Mouse (Mus musculus): ENCODE data around the gene Zscan26. TPM values are rescaled to one million over a fixed set of nuclear protein-coding genes. Genes with fewer than 3 reads are reported as not detected.
"Not testable (repeated sequence)": the region's sequence is repeated elsewhere in the genome, so short reads cannot be mapped to it uniquely, and the experiment has no call there.

The Zscan26 gene
- polyA plus RNA-seq, 1 experiment from 2014 or later: 21.3 TPM

DNA sequence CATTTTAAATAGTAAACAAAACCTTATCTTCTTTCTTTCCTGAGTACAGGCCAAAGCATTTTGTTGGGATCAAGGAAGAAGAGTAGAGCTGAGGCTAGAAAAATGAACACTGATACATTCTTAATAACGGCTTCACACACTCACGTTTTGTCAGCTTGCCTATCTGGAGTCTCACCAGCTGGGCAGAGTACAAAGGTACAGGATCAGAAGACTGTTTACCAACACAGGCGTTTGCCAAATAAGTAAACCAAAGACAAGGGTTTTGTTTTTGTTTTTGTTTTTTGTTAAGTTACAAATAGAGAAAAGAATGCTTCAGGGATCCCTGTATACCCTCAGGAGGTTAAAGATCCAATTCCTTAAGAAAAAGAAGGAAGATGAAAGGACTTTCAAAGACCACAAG lies 52.4 kb downstream of the Zscan26 start:
- no peak for ATAC-seq (ENCODE audit: low FRiP score)
- WGBS: 79% methylated on average over 3 of the region's 3 CpGs
- peak overlapping the region; percentile 63 for H3K4me2 ChIP-seq

DNA sequence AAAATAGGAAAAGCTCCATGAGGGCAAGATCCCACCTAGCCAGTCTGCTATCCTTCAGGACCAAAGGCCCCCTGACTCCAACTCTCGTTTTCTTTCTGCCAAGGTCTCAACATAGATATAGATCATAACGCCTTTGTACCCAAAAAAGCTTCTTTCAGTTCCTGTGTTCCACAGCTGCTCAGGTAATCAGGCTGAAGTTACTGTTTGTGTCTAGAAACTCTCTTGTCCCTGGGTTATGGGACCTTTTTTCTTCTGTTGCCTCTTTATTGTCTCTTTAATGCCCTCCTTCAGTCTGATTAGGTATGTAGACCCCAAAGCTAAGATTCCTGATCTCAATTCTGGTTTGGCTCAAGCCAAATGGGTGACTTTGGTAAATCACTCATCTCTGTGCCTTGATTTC lies 56.0 kb downstream of the Zscan26 start:
- Histone ChIP-seq H3K36me3 (replicated peaks) (peaks cover 50% of the 10 kb centered on the region), H3K4me2 (no peak overlapping the region), H3K27ac (no peak overlapping the region), H3K4me1 (peaks cover 15% of the 10 kb centered on the region), H3K4me3 (replicated peaks) (no peak overlapping the region), H3K9me3 (no peaks in the 10 kb centered on the region), H3K9ac (no peak overlapping the region), H3K27me3 (no peaks in the 10 kb centered on the region)
- 89% methylated on average over 2 of the region's 2 CpGs for WGBS
- ATAC-seq (ENCODE audit: low FRiP score): no peak

More for the DNA sequence above, 52.4 kb downstream of the Zscan26 start:
- Histone ChIP-seq H3K4me1 (peaks cover 15% of the 10 kb centered on the region), H3K27me3 (0 out of 2 replicates have a peak, but pooled peaks cover 5% of the 10 kb centered on the region), H3K27ac (no peak overlapping the region), H3K4me3 (replicated peaks) (peak overlapping the region; percentile 81), H3K9ac (peak overlapping the region; percentile 26; the same call in 1 of the 2 replicates), H3K9me3 (no peaks in the 10 kb centered on the region), H3K36me3 (replicated peaks) (peaks cover 17% of the 10 kb centered on the region)

DNA sequence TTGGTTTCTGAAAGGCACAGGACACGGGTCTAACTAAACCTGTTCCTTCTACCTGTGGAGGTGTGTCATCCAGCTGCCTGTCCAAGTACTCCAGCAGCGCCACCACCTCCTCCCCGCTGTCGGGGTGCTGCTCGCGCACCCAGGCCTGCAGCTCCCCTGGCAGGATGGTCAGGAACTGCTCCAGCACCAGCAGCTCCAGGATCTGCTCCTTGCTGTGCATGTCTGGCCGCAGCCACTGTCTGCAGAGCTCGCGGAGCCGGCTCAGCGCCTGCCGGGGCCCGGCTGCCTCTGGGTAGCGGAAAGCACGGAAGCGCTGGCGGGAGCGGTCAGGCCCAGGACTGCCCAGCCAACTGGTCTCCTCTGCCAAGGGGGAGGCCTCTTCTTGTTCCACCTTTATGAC lies 57.5 kb downstream of the Zscan26 start:
- H3K27me3 ChIP-seq; H3K27ac ChIP-seq; H3K9me3 ChIP-seq; H3K4me3 ChIP-seq (replicated peaks); H3K4me2 ChIP-seq; H3K4me1 ChIP-seq; ATAC-seq (ENCODE audit: low FRiP score); H3K9ac ChIP-seq: not testable (repeated sequence)
- 92% methylated on average over 13 of the region's 18 CpGs for WGBS
- peaks cover 64% of the 10 kb centered on the region for H3K36me3 ChIP-seq (replicated peaks)

DNA sequence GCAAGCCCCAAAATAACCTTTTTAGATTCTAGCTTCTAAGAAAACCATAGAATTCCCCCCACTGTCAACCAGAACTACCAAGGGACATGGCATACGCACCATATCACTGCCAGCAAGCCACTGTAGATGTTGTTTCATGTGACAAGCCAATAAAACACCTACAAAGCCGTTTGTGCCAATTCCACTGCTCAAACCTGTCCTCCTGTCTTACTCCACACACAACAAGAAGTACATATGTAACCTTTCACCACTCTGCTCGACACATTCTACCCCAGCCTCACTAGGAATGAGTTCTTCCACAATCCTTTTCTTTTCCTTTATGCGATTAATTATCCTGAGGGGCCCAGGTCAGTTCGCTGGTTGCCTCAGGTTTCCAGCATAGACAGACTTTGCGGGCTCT lies 57.9 kb downstream of the Zscan26 start:
- no peak overlapping the region for H3K4me2 ChIP-seq
- no peak for ATAC-seq (ENCODE audit: low FRiP score)
- H3K9me3 ChIP-seq: no peaks in the 10 kb centered on the region
- H3K36me3 ChIP-seq (replicated peaks): peaks cover 69% of the 10 kb centered on the region
- no peak overlapping the region for H3K27ac ChIP-seq
- 94% methylated on average over 6 of the region's 6 CpGs for WGBS
- H3K9ac ChIP-seq: no peak overlapping the region
- no peaks in the 10 kb centered on the region for H3K27me3 ChIP-seq
- H3K4me1 ChIP-seq: peaks cover 6% of the 10 kb centered on the region
- H3K4me3 ChIP-seq (replicated peaks): no peak overlapping the region

DNA sequence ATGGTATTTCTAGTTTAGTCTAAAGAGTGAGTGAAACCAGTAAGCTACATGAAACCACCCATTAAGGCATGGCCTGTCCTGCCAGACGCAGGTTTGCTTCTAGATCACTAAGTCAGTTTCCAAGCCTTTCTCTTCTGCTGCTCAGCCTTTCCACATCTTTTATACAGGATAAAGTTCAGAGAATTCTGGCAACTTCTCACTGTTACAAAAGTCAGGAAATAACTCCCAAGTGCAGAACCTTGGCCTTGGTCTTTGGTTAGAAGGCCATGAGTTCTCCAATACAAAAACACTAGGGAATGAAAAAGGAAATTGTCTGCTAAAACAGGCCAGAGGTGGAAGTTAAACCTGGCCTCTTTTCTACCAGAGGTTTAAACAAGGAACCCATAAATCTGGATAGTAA lies 58.3 kb downstream of the Zscan26 start:
- Histone ChIP-seq H3K27ac (no peak overlapping the region), H3K4me2 (no peak overlapping the region), H3K27me3 (no peaks in the 10 kb centered on the region), H3K4me3 (replicated peaks) (no peak overlapping the region), H3K9ac (no peak overlapping the region), H3K4me1 (peaks cover 6% of the 10 kb centered on the region), H3K36me3 (replicated peaks) (peaks cover 73% of the 10 kb centered on the region), H3K9me3 (no peaks in the 10 kb centered on the region)
- no peak for ATAC-seq (ENCODE audit: low FRiP score)
- 94% methylated on average over 1 of the region's 1 CpGs for WGBS

MicroRNAs encoded within 50 kb of the gene (microRNA counts, 519-probe panel; counts per million panel counts)
- 3,827 counts per million, percentile 42 among the panel's probes with 10 or more counts for microRNA mmu-miR-1896

Small RNAs within 50 kb of the gene (microRNA-seq; reads per million reads assigned to microRNA genes)
- gene Mir1896: not detected
- not detected for gene Mir6942

Other genes starting within 250 kb of the Zscan26 start
- not detected in 2 replicates for gene Gpx5, start 161.0 kb downstream of the Zscan26 start, polyA plus RNA-seq (2016; fragmentation: Nextera tagmentation; extraction: Ambion mirVana)
- gene Gpx6, start 141.6 kb downstream of the Zscan26 start, polyA plus RNA-seq (2016; fragmentation: Nextera tagmentation; extraction: Ambion mirVana): not detected in 2 replicates
- gene Olfr1367, start 106.8 kb downstream of the Zscan26 start, polyA plus RNA-seq (2016; fragmentation: Nextera tagmentation; extraction: Ambion mirVana): not detected in 2 replicates
- gene Zscan12, start 90.9 kb downstream of the Zscan26 start, polyA plus RNA-seq (2016; fragmentation: Nextera tagmentation; extraction: Ambion mirVana): 20.1 and 20.2 TPM in 2 replicates
- 96.5 and 97.3 TPM in 2 replicates for gene Zkscan3, start 51.0 kb downstream of the Zscan26 start, polyA plus RNA-seq (2016; fragmentation: Nextera tagmentation; extraction: Ambion mirVana)
- gene Pgbd1, start 12.7 kb downstream of the Zscan26 start, polyA plus RNA-seq (2016; fragmentation: Nextera tagmentation; extraction: Ambion mirVana): 5.6 and 6.2 TPM in 2 replicates
- 3.1 and 3.3 TPM in 2 replicates for gene Nkapl, start 14.8 kb upstream of the Zscan26 start, polyA plus RNA-seq (2016; fragmentation: Nextera tagmentation; extraction: Ambion mirVana)
- 6.3 and 6.4 TPM in 2 replicates for gene Zkscan4, start 25.2 kb upstream of the Zscan26 start, polyA plus RNA-seq (2016; fragmentation: Nextera tagmentation; extraction: Ambion mirVana)
- not detected in 2 replicates for gene Gm10065, start 25.7 kb upstream of the Zscan26 start, polyA plus RNA-seq (2016; fragmentation: Nextera tagmentation; extraction: Ambion mirVana)
- gene AK157302, start 41.5 kb upstream of the Zscan26 start, polyA plus RNA-seq (2016; fragmentation: Nextera tagmentation; extraction: Ambion mirVana): 0.17 and 0.54 TPM in 2 replicates
- gene Gm11273, start 47.7 kb upstream of the Zscan26 start, polyA plus RNA-seq (2016; fragmentation: Nextera tagmentation; extraction: Ambion mirVana): 2.4 and 2.5 TPM in 2 replicates
- gene Zkscan8, start 77.4 kb upstream of the Zscan26 start, polyA plus RNA-seq (2016; fragmentation: Nextera tagmentation; extraction: Ambion mirVana): 8.9 and 10.1 TPM in 2 replicates
- 0.17 and 0.22 TPM in 2 replicates for gene Olfr1366, start 89.1 kb upstream of the Zscan26 start, polyA plus RNA-seq (2016; fragmentation: Nextera tagmentation; extraction: Ambion mirVana)
- gene Olfr1535, start 106.2 kb upstream of the Zscan26 start, polyA plus RNA-seq (2016; fragmentation: Nextera tagmentation; extraction: Ambion mirVana): not detected in 2 replicates
- gene Olfr1364, start 128.0 kb upstream of the Zscan26 start, polyA plus RNA-seq (2016; fragmentation: Nextera tagmentation; extraction: Ambion mirVana): not detected in 2 replicates
- gene Olfr1362, start 160.3 kb upstream of the Zscan26 start, polyA plus RNA-seq (2016; fragmentation: Nextera tagmentation; extraction: Ambion mirVana): not detected in 2 replicates
- not detected in 2 replicates for gene Olfr11, start 188.8 kb upstream of the Zscan26 start, polyA plus RNA-seq (2016; fragmentation: Nextera tagmentation; extraction: Ambion mirVana)
- not detected in 2 replicates for gene Olfr1361, start 209.7 kb upstream of the Zscan26 start, polyA plus RNA-seq (2016; fragmentation: Nextera tagmentation; extraction: Ambion mirVana)
- gene Olfr1360, start 223.7 kb upstream of the Zscan26 start, polyA plus RNA-seq (2016; fragmentation: Nextera tagmentation; extraction: Ambion mirVana): not detected in 2 replicates
- gene Olfr1359, start 244.4 kb upstream of the Zscan26 start, polyA plus RNA-seq (2016; fragmentation: Nextera tagmentation; extraction: Ambion mirVana): not detected in 2 replicates